23 mouse cellular contexts compared by ENCODE assay signal in genomic region chr9:9198645-9199044, GRCm38 (mm10). TPM values are rescaled to one million over a fixed set of nuclear protein-coding genes. Genes with fewer than 3 reads are reported as not detected.
DNase-seq lines count a peak whose midpoint lies in the region; ATAC-seq and TF ChIP-seq lines count a peak whose summit lies in the region.
"Had no signal": no experiment of that assay in that cellular context is flagged by ENCODE, and none has a peak within 500 bp of the region (broad histone marks: within the 10 kb centered on the region; RNA-seq: fewer than 3 reads in every experiment).

No protein-coding gene starts in this region.

- no peak for TF ChIP-seq CTCF in kidney, adult 2 months (conservative IDR thresholded peaks at IDR 0.05; ENCODE audit: insufficient read depth, insufficient read length, low read depth, low read length)
- no peak for TF ChIP-seq CTCF in C2C12 (IDR thresholded peaks at IDR 0.05; ENCODE audit: control insufficient read depth, insufficient read depth, insufficient read length)
- TF ChIP-seq CTCF in ES-Bruce4 (IDR thresholded peaks at IDR 0.05; ENCODE audit: low read depth, low read length) = no peak

- H3K4me3 ChIP-seq in kidney, adult 2 months (ENCODE audit: insufficient read depth, low read depth, low read length) = no peak overlapping the region
- no peak overlapping the region for H3K4me3 ChIP-seq in kidney, embryonic 15.5 days (replicated peaks)
- H3K4me3 ChIP-seq in C2C12 (ENCODE audit: insufficient read depth, poor library complexity, severe bottlenecking) (no peak overlapping the region), ES-Bruce4 (ENCODE audit: low read depth, low read length) (no peak overlapping the region)
- H3K4me3 ChIP-seq: forebrain, embryonic 10.5 days; limb, embryonic 13.5 days; liver, embryonic 13.5 days; lung, embryonic 15.5 days; midbrain, embryonic 10.5 days; neural tube, embryonic 12.5 days; stomach, embryonic 15.5 days had no signal

- intact Hi-C loops in left cerebral cortex, postnatal 10 days (cut with DNase I) = no loop called here

- TF ChIP-seq POLR2A in kidney, adult 2 months (IDR thresholded peaks at IDR 0.05; ENCODE audit: low read depth, low read length) = no peak
- no peak for TF ChIP-seq POLR2A in ES-Bruce4 (IDR thresholded peaks at IDR 0.05; ENCODE audit: insufficient read depth, low read length)

- H3K79me2 ChIP-seq in C2C12 (ENCODE audit: control insufficient read depth, insufficient read depth) = peaks cover 87% of the 10 kb centered on the region

- no peak for ATAC-seq in kidney, embryonic 15.5 days (replicated peaks; ENCODE audit: low FRiP score)
- ATAC-seq: hindbrain, postnatal 0 days had no signal

- 0 out of 2 replicates have a peak overlapping the region, but pooled peaks have one; percentile 17 for H3K27ac ChIP-seq in kidney, adult 2 months (ENCODE audit: insufficient read depth, low read depth, low read length)
- no peak overlapping the region for H3K27ac ChIP-seq in kidney, embryonic 15.5 days
- H3K27ac ChIP-seq in ES-Bruce4 (ENCODE audit: insufficient read depth, low read length) = peak overlapping the region; percentile 6; the same call in 1 of the 2 replicates
- H3K27ac ChIP-seq: forebrain, embryonic 10.5 days; hindbrain, postnatal 0 days; limb, embryonic 13.5 days; liver, embryonic 13.5 days; macrophage; neural tube, embryonic 12.5 days; stomach, embryonic 15.5 days had no signal

- H3K9ac ChIP-seq in kidney, embryonic 15.5 days = no peak overlapping the region
- no peak overlapping the region for H3K9ac ChIP-seq in ES-Bruce4 (ENCODE audit: low read depth, poor library complexity, severe bottlenecking)
- H3K9ac ChIP-seq: limb, embryonic 13.5 days; liver, embryonic 13.5 days; lung, embryonic 15.5 days; neural tube, embryonic 12.5 days; stomach, embryonic 15.5 days had no signal

- no peak for DNase-seq in kidney, adult 2 months
- DNase-seq in embryo, embryonic 9.5 days (ENCODE audit: extremely low spot score) = peak; percentile 54
- no peak for DNase-seq in left cerebral cortex, postnatal 10 days (ENCODE audit: extremely low spot score in 1 of 2, low spot score in 2 of 2)
- no peak for DNase-seq in cerebellum, adult 11-12 months
- DNase-seq: adrenal gland, postnatal 25 days; cerebellum, adult 11 months; cerebellum, postnatal 14 days; heart, postnatal 4 days; liver, embryonic 13.5 days; right cerebral cortex, adult 18-20 months; right cerebral cortex, postnatal 4 days; thymus, postnatal 25 days had no signal

- no peaks in the 10 kb centered on the region for H3K36me3 ChIP-seq in kidney, adult 2 months (ENCODE audit: control insufficient read depth, insufficient read depth, low read length)
- no peaks in the 10 kb centered on the region for H3K36me3 ChIP-seq in kidney, embryonic 15.5 days
- no peaks in the 10 kb centered on the region for H3K36me3 ChIP-seq in C2C12 (ENCODE audit: control insufficient read depth, insufficient read depth)
- H3K36me3 ChIP-seq in ES-Bruce4 (ENCODE audit: control insufficient read depth, insufficient read depth, low read length, poor library complexity, severe bottlenecking) = no peaks in the 10 kb centered on the region
- H3K36me3 ChIP-seq: forebrain, embryonic 10.5 days; limb, embryonic 13.5 days; liver, embryonic 13.5 days; lung, embryonic 15.5 days; midbrain, embryonic 10.5 days; neural tube, embryonic 12.5 days; stomach, embryonic 15.5 days had no signal

- H3K9me3 ChIP-seq in kidney, embryonic 15.5 days (replicated peaks) = no peaks in the 10 kb centered on the region
- no peaks in the 10 kb centered on the region for H3K9me3 ChIP-seq in ES-Bruce4 (replicated peaks; ENCODE audit: control insufficient read depth, insufficient read depth, low read length, poor library complexity, severe bottlenecking)
- H3K9me3 ChIP-seq: limb, embryonic 13.5 days; liver, embryonic 13.5 days; lung, embryonic 15.5 days; midbrain, embryonic 10.5 days; neural tube, embryonic 12.5 days; stomach, embryonic 15.5 days had no signal

- H3K4me2 ChIP-seq in kidney, embryonic 15.5 days = no peak overlapping the region
- H3K4me2 ChIP-seq: limb, embryonic 13.5 days; liver, embryonic 13.5 days; lung, embryonic 15.5 days; neural tube, embryonic 12.5 days; stomach, embryonic 15.5 days had no signal

- 48% methylated on average over 3 of the region's 3 CpGs for WGBS in kidney, adult 2 months
- 28% methylated on average over 3 of the region's 3 CpGs for WGBS in kidney, embryonic 15.5 days

- H3ac ChIP-seq in C2C12 (ENCODE audit: control insufficient read depth, insufficient read length, low read depth) = no peak overlapping the region

- no peaks in the 10 kb centered on the region for H3K27me3 ChIP-seq in kidney, adult 2 months (replicated peaks; ENCODE audit: control insufficient read depth, insufficient read depth, low read length)
- H3K27me3 ChIP-seq in kidney, embryonic 15.5 days = no peaks in the 10 kb centered on the region
- H3K27me3 ChIP-seq in C2C12 (ENCODE audit: control insufficient read depth, insufficient read depth, insufficient read length) (no peaks in the 10 kb centered on the region), ES-Bruce4 (ENCODE audit: control insufficient read depth, insufficient read depth, low read length, poor library complexity, severe bottlenecking) (no peaks in the 10 kb centered on the region)
- H3K27me3 ChIP-seq: limb, embryonic 13.5 days; liver, embryonic 13.5 days; lung, embryonic 15.5 days; neural tube, embryonic 12.5 days; stomach, embryonic 15.5 days had no signal

- peaks cover 10% of the 10 kb centered on the region; the same call in 1 of the 2 replicates for H3K4me1 ChIP-seq in kidney, adult 2 months (ENCODE audit: control insufficient read depth, insufficient read depth, low read length)
- H3K4me1 ChIP-seq in kidney, embryonic 15.5 days = peaks cover 20% of the 10 kb centered on the region
- peaks cover 2% of the 10 kb centered on the region for H3K4me1 ChIP-seq in ES-Bruce4 (ENCODE audit: control insufficient read depth, insufficient read depth, low read length)

- peaks cover 29% of the 10 kb centered on the region for H3K79me3 ChIP-seq in C2C12 (ENCODE audit: low read depth)

- no peak for TF ChIP-seq EP300 in ES-Bruce4 (IDR thresholded peaks at IDR 0.05; ENCODE audit: insufficient read depth, low read depth, low read length)

TF ChIP-seq in C2C12, 6 proteins besides CTCF, POLR2A, EP300 and RAD21:
- TF ChIP-seq MYOG (IDR thresholded peaks at IDR 0.05; ENCODE audit: control insufficient read depth, extremely low read depth, insufficient read length) = no peak
- peak; percentile 14 for TF ChIP-seq MYOD1 (IDR thresholded peaks at IDR 0.05; ENCODE audit: control insufficient read depth, insufficient read length, low read depth)

RNA-seq across cellular contexts. Expression of gene Arhgap42, which starts 40.3 kb away (rescaled TPM):
- 12.6 and 17.2 TPM in 2 replicates for polyA plus RNA-seq in kidney, adult 2 months (2012; rRNA removed)
- 43.5 and 46.8 TPM in 2 replicates for polyA plus RNA-seq in kidney, embryonic 15.5 days (2015; fragmentation: Nextera tagmentation; extraction: Ambion mirVana)
- polyA plus RNA-seq in C2C12 (2012; fragmentation: generic; extraction: Trizol) (8.4 TPM), ES-Bruce4 (2011; ENCODE audit: insufficient read depth, insufficient read length, low read depth, missing spikeins) (15.5 and 16.1 TPM in 2 replicates)
- total RNA-seq in left cerebral cortex, postnatal 10 days (2021) = 10 to 100 TPM; 11.4 to 11.5 TPM
- polyA plus RNA-seq: macrophage had no signal
